Mouse (Mus musculus) lung, embryonic 14.5 days (tissue): Measurements from ENCODE around the gene Lyar. TPM values are rescaled to one million over a fixed set of nuclear protein-coding genes. Genes with fewer than 3 reads are reported as not detected.
A peak's percentile ranks its signal among the peaks of the same experiment; 100 is the strongest.

Source experiments
- ATAC-seq: fragments of 200-750 bp; cut with Nextera tagmentation; 2 replicates; pipeline ENCODE4 v1.8.0; 2017; ENCODE audit warnings: mild to moderate bottlenecking, moderate TSS enrichment, moderate library complexity; ENCODE audit not compliant: insufficient read depth
- DNase-seq: peaks from one replicate; pipeline ENCODE4 v3.0.0-alpha.2; 2015
- H3K27ac ChIP-seq: fragments of 300-500 bp; sonication (generic); 2 replicates; pipeline ENCODE4 v1.5.1; 2014; ENCODE audit warnings: low read depth, mild to moderate bottlenecking, moderate library complexity
- H3K27me3 ChIP-seq: fragments of 300-500 bp; sonication (generic); 2 replicates; pipeline ENCODE4 v1.6.1; 2014; ENCODE audit warnings: low read length, control low read depth; ENCODE audit not compliant: insufficient read depth
- H3K36me3 ChIP-seq: fragments of 300-500 bp; sonication (generic); 2 replicates; pipeline ENCODE4 v1.6.1; 2014; ENCODE audit warnings: control low read depth; ENCODE audit not compliant: insufficient read depth
- H3K4me1 ChIP-seq: fragments of 300-500 bp; sonication (generic); 2 replicates; pipeline ENCODE4 v1.6.1; 2014; ENCODE audit warnings: antibody characterized with exemption, control low read depth; ENCODE audit not compliant: insufficient read depth
- H3K4me2 ChIP-seq: fragments of 300-500 bp; sonication (generic); 2 replicates; pipeline ENCODE4 v1.6.1; 2014; ENCODE audit warnings: mild to moderate bottlenecking
- H3K4me3 ChIP-seq: fragments of 300-500 bp; sonication (generic); 2 replicates; pipeline ENCODE4 v1.5.1; 2014; ENCODE audit warnings: low read depth, low read length
- H3K9ac ChIP-seq: fragments of 300-500 bp; sonication (generic); 2 replicates; pipeline ENCODE4 v1.6.1; 2014
- H3K9me3 ChIP-seq: fragments of 300-500 bp; sonication (generic); 2 replicates; pipeline ENCODE4 v1.6.1; 2016; ENCODE audit warnings: low read depth, low read length, control low read depth
- CTCF ChIP-seq: IDR thresholded peaks from 2 replicates; pipeline ENCODE4 v1.5.1; 2016; ENCODE audit warnings: antibody characterized with exemption, low read depth
- WGBS: fragments of 180-500 bp; shearing (Covaris S2); extraction: QIAGEN DNeasy Blood & Tissue Kit; methylation state at CpG from one replicate; pipeline ENCODE4 v1.1.7; 2014; 5-methylcytosine and 5-hydroxymethylcytosine counted together
- polyA plus RNA-seq: library from polyadenylated mRNA; unstranded; fragments of >200 nt; fragmentation: Nextera tagmentation; extraction: Ambion mirVana; gene quantifications from 2 replicates; pipeline ENCODE4 v1.2.1, GENCODE M21; 2014

Lyar gene
- polyA plus RNA-seq, 1 experiment from 2014 or later, result 112 TPM

GRCm38 (mm10) chr5:38219771-38220307, 431 bp upstream of the Lyar start:
- peak overlapping the region; percentile 92 for H3K4me3 ChIP-seq
- DNase-seq (no peak), ATAC-seq (peak; percentile 83)
- peak overlapping the region; percentile 87 for H3K9ac ChIP-seq
- TF ChIP-seq CTCF, result no peak
- H3K4me1 ChIP-seq, result peaks cover 6% of the 10 kb centered on the region
- no peaks in the 10 kb centered on the region for H3K27me3 ChIP-seq
- peaks cover 13% of the 10 kb centered on the region; the same call in 1 of the 2 replicates for H3K36me3 ChIP-seq
- H3K9me3 ChIP-seq, result no peaks in the 10 kb centered on the region
- H3K4me2 ChIP-seq, result peak overlapping the region; percentile 89
- peak overlapping the region; percentile 46 for H3K27ac ChIP-seq
- under 1% methylated on average over 35 of the region's 35 CpGs for WGBS

- Histone ChIP-seq H3K27ac (no peak overlapping the region), H3K36me3 (peaks cover 50% of the 10 kb centered on the region), H3K4me1 (no peaks in the 10 kb centered on the region), H3K9me3 (no peaks in the 10 kb centered on the region), H3K4me2 (no peak overlapping the region), H3K4me3 (no peak overlapping the region), H3K27me3 (no peaks in the 10 kb centered on the region), H3K9ac (no peak overlapping the region)
- TF ChIP-seq CTCF, result peak; percentile 73
- no peak for ATAC-seq
- WGBS, result 69% methylated on average over 4 of the region's 4 CpGs
- peak; percentile 52 for DNase-seq
Measured at GRCm38 (mm10) chr5:38235422-38235821, 15.2 kb downstream of the Lyar start.

- no peak overlapping the region for H3K4me2 ChIP-seq
- TF ChIP-seq CTCF, result peak; percentile 23; the same call in 1 of the 2 replicates
- no peaks in the 10 kb centered on the region for H3K27me3 ChIP-seq
- DNase-seq (no peak), ATAC-seq (no peak)
- 94% methylated on average over 2 of the region's 2 CpGs for WGBS
- H3K4me3 ChIP-seq, result no peak overlapping the region
- peaks cover 39% of the 10 kb centered on the region for H3K36me3 ChIP-seq
- no peaks in the 10 kb centered on the region for H3K9me3 ChIP-seq
- no peaks in the 10 kb centered on the region for H3K4me1 ChIP-seq
- no peak overlapping the region for H3K27ac ChIP-seq
- no peak overlapping the region for H3K9ac ChIP-seq
Measured at GRCm38 (mm10) chr5:38236627-38237026, 16.4 kb downstream of the Lyar start.

GRCm38 (mm10) chr5:38240727-38241472, 20.6 kb downstream of the Lyar start:
- ATAC-seq (no peak), DNase-seq (no peak)
- H3K4me3 ChIP-seq, result no peak overlapping the region
- WGBS, result 53% methylated on average over 5 of the region's 5 CpGs
- 0 out of 2 replicates have a peak, but pooled peaks cover 4% of the 10 kb centered on the region for H3K36me3 ChIP-seq
- H3K4me2 ChIP-seq, result no peak overlapping the region
- H3K9me3 ChIP-seq, result no peaks in the 10 kb centered on the region
- no peak overlapping the region for H3K9ac ChIP-seq
- H3K4me1 ChIP-seq, result no peaks in the 10 kb centered on the region
- H3K27me3 ChIP-seq, result no peaks in the 10 kb centered on the region
- TF ChIP-seq CTCF, result no peak
- no peak overlapping the region for H3K27ac ChIP-seq

- ATAC-seq (no peak), DNase-seq (no peak)
- H3K27ac ChIP-seq, result no peak overlapping the region
- no peaks in the 10 kb centered on the region for H3K36me3 ChIP-seq
- no peak for TF ChIP-seq CTCF
- H3K9ac ChIP-seq, result no peak overlapping the region
- WGBS, result 80% methylated on average over 3 of the region's 3 CpGs
- no peaks in the 10 kb centered on the region for H3K27me3 ChIP-seq
- H3K9me3 ChIP-seq, result no peaks in the 10 kb centered on the region
- no peak overlapping the region for H3K4me3 ChIP-seq
- no peaks in the 10 kb centered on the region for H3K4me1 ChIP-seq
- no peak overlapping the region for H3K4me2 ChIP-seq
Measured at GRCm38 (mm10) chr5:38241473-38241834, 21.2 kb downstream of the Lyar start.

- DNase-seq (no peak), ATAC-seq (no peak)
- H3K9me3 ChIP-seq, result no peaks in the 10 kb centered on the region
- no peaks in the 10 kb centered on the region for H3K4me1 ChIP-seq
- no peak overlapping the region for H3K9ac ChIP-seq
- no peak overlapping the region for H3K27ac ChIP-seq
- no peak overlapping the region for H3K4me3 ChIP-seq
- H3K36me3 ChIP-seq, result no peaks in the 10 kb centered on the region
- 83% methylated on average over 6 of the region's 6 CpGs for WGBS
- H3K4me2 ChIP-seq, result no peak overlapping the region
- TF ChIP-seq CTCF, result no peak
- H3K27me3 ChIP-seq, result no peaks in the 10 kb centered on the region
Measured at GRCm38 (mm10) chr5:38241966-38242365, 21.7 kb downstream of the Lyar start.

GRCm38 (mm10) chr5:38255195-38255594, 34.9 kb downstream of the Lyar start:
- no peaks in the 10 kb centered on the region for H3K4me1 ChIP-seq
- no peak overlapping the region for H3K4me3 ChIP-seq
- H3K9me3 ChIP-seq, result no peaks in the 10 kb centered on the region
- TF ChIP-seq CTCF, result peak; percentile 53
- DNase-seq, result peak; percentile 22
- no peaks in the 10 kb centered on the region for H3K36me3 ChIP-seq
- H3K27ac ChIP-seq, result no peak overlapping the region
- H3K4me2 ChIP-seq, result no peak overlapping the region
- WGBS, result 36% methylated on average over 4 of the region's 4 CpGs
- H3K27me3 ChIP-seq, result no peaks in the 10 kb centered on the region
- no peak overlapping the region for H3K9ac ChIP-seq
- ATAC-seq, result no peak
